Comparison of ENCODE assay signal across 19 mouse cellular contexts in the genomic region with DNA sequence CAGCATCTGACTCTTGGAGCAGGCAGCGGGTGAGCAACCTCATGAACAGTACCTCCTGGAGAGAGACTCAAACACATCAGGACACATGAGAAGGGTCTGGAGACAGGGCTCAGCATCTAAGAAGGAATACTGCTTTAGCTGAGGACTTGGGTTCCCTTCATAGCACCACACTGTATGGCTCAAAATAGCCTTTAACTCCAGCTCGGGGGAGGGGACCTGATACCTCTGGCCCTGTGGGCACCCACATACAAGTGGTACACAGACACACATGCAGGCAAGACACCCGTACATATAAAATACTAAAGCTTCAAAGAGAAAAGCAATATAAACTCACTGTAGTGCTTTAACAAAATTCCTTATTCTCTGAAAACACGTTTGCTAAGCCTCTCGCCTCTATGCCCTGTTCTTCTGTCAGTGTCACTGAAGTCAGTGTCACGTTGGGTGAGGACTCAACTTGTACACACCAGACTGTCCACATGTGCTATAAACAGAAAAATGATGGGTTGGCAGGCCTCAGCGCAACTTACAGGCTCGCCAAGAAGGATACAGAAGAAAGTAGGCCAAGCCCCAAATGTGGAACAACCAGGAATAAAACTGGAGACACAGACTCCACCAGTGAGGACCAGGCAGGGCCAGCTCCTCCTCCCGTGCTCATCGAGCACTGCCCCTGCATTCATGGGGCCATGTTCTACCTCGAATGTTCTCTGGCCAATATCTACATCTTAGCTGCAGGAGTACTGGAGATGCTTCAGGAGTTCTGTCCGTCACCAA. TPM values are rescaled to one million over a fixed set of nuclear protein-coding genes. Genes with fewer than 3 reads are reported as not detected.
DNase-seq lines count a peak whose midpoint lies in the region; ATAC-seq and TF ChIP-seq lines count a peak whose summit lies in the region.
"Had no signal": no experiment of that assay in that cellular context is flagged by ENCODE, and none has a peak within 500 bp of the region (broad histone marks: within the 10 kb centered on the region; RNA-seq: fewer than 3 reads in every experiment).

No protein-coding gene starts in this region.

- DNase-seq in gastrocnemius, adult 18-20 months (ENCODE audit: low spot score) = peak; percentile 80
- DNase-seq in gastrocnemius, postnatal 14 days = no peak
- DNase-seq in left cerebral cortex, adult 11 months (ENCODE audit: low spot score) = peak; percentile 37
- no peak for DNase-seq in left cerebral cortex, postnatal 10 days (ENCODE audit: extremely low spot score in 1 of 2, low spot score in 2 of 2)
- DNase-seq in gastrocnemius, postnatal 25 days = peak; percentile 56
- DNase-seq in skeletal muscle tissue, adult 2 months (ENCODE audit: low read depth, low spot score) = peak; percentile 75
- DNase-seq in lung, postnatal 0 days (ENCODE audit: low spot score) = no peak
- DNase-seq in urinary bladder, postnatal 10 days (ENCODE audit: low spot score) = no peak
- DNase-seq: adrenal gland, postnatal 25 days; cerebellum, postnatal 14 days; kidney, postnatal 25 days; lung, postnatal 14 days had no signal

- H3K4me3 ChIP-seq in lung, postnatal 0 days (ENCODE audit: low read depth, low read length) = no peak overlapping the region
- H3K4me3 ChIP-seq: hindbrain, embryonic 12.5 days; limb, embryonic 13.5 days; liver, embryonic 15.5 days; midbrain, embryonic 10.5 days had no signal

- TF ChIP-seq EP300 in lung, postnatal 0 days (IDR thresholded peaks at IDR 0.05) = no peak

- TF ChIP-seq CTCF in lung, postnatal 0 days (IDR thresholded peaks at IDR 0.05) = no peak

- no peak for ATAC-seq in lung, postnatal 0 days
- ATAC-seq: activated CD4-positive, CD25-positive, alpha-beta regulatory T cell, adult 4 months; forebrain, embryonic 14.5 days; intestine, postnatal 0 days had no signal

- intact Hi-C loops in gastrocnemius, postnatal 14 days (cut with DNase I; ENCODE audit: low total_unique reads) = no loop called here
- intact Hi-C loops in left cerebral cortex, postnatal 10 days (cut with DNase I) = loop anchor here (5.0 kb wide), 1 partner anchor 56 kb away; no protein-coding TSS in a partner anchor

- no peak overlapping the region for H3K27ac ChIP-seq in lung, postnatal 0 days (ENCODE audit: low read length)
- H3K27ac ChIP-seq: hindbrain, embryonic 12.5 days; limb, embryonic 13.5 days; liver, embryonic 15.5 days; midbrain, embryonic 10.5 days had no signal

- H3K27me3 ChIP-seq in lung, postnatal 0 days (replicated peaks; ENCODE audit: insufficient read depth, low read length) = no peaks in the 10 kb centered on the region
- H3K27me3 ChIP-seq: hindbrain, embryonic 12.5 days; limb, embryonic 13.5 days; liver, embryonic 15.5 days had no signal

- WGBS in lung, postnatal 0 days = 68% methylated on average over 12 of the region's 12 CpGs

- H3K36me3 ChIP-seq in lung, postnatal 0 days (ENCODE audit: insufficient read depth, low read length) = no peaks in the 10 kb centered on the region
- H3K36me3 ChIP-seq: hindbrain, embryonic 12.5 days; limb, embryonic 13.5 days; midbrain, embryonic 10.5 days had no signal

- H3K9me3 ChIP-seq in lung, postnatal 0 days (ENCODE audit: low read length) = no peaks in the 10 kb centered on the region
- H3K9me3 ChIP-seq: hindbrain, embryonic 12.5 days; limb, embryonic 13.5 days; liver, embryonic 15.5 days; midbrain, embryonic 10.5 days had no signal

- H3K4me2 ChIP-seq in lung, postnatal 0 days (replicated peaks; ENCODE audit: low read depth, low read length) = no peak overlapping the region
- H3K4me2 ChIP-seq: hindbrain, embryonic 12.5 days; limb, embryonic 13.5 days; liver, embryonic 15.5 days had no signal

- H3K4me1 ChIP-seq in lung, postnatal 0 days (ENCODE audit: insufficient read depth, low read depth, low read length) = peaks cover 10% of the 10 kb centered on the region; the same call in 1 of the 2 replicates

- no peak overlapping the region for H3K9ac ChIP-seq in lung, postnatal 0 days (replicated peaks; ENCODE audit: low read depth)
- H3K9ac ChIP-seq: hindbrain, embryonic 12.5 days; limb, embryonic 13.5 days; liver, embryonic 15.5 days had no signal

RNA-seq across cellular contexts. Expression of a gene that starts 2.4 kb away (rescaled TPM):
- total RNA-seq in gastrocnemius, adult 18-20 months (2021) = 100 to 1,000 TPM; 401 to 443 TPM
- total RNA-seq in gastrocnemius, postnatal 14 days (2021) = 100 to 1,000 TPM; 222 to 232 TPM
- 100 to 1,000 TPM; 300 to 304 TPM for total RNA-seq in left cerebral cortex, postnatal 10 days (2021)
- total RNA-seq in gastrocnemius, postnatal 25 days (2021) = 100 to 1,000 TPM; 294 to 322 TPM
- 508 and 522 TPM in 2 replicates for polyA plus RNA-seq in lung, postnatal 0 days (2015; fragmentation: Nextera tagmentation; extraction: Ambion mirVana)

RNA-seq across cellular contexts. Expression of a gene that starts 43.9 kb away (rescaled TPM):
- 10 to 100 TPM; 11.5 to 15.0 TPM for total RNA-seq in gastrocnemius, adult 18-20 months (2021)
- 10 to 100 TPM; 10.1 to 12.4 TPM for total RNA-seq in gastrocnemius, postnatal 14 days (2021)
- 1 to 10 TPM; 4.9 to 6.4 TPM for total RNA-seq in left cerebral cortex, postnatal 10 days (2021)
- 10 to 100 TPM; 16.3 to 17.3 TPM for total RNA-seq in gastrocnemius, postnatal 25 days (2021)
- polyA plus RNA-seq in lung, postnatal 0 days (2015; fragmentation: Nextera tagmentation; extraction: Ambion mirVana) = 2.0 and 2.5 TPM in 2 replicates

RNA-seq across cellular contexts. Expression of a gene that starts 51.1 kb away (rescaled TPM):
- total RNA-seq in gastrocnemius, adult 18-20 months (2021) = 10 to 100 TPM; 67.0 to 69.3 TPM
- 10 to 100 TPM; 73.3 to 76.9 TPM for total RNA-seq in gastrocnemius, postnatal 14 days (2021)
- total RNA-seq in left cerebral cortex, postnatal 10 days (2021) = 10 to 100 TPM; 59.8 to 62.4 TPM
- total RNA-seq in gastrocnemius, postnatal 25 days (2021) = 10 to 100 TPM; 62.2 to 66.4 TPM
- polyA plus RNA-seq in lung, postnatal 0 days (2015; fragmentation: Nextera tagmentation; extraction: Ambion mirVana) = 59.5 and 61.2 TPM in 2 replicates

RNA-seq across cellular contexts. Expression of a gene that starts 51.3 kb away (rescaled TPM):
- 1 to 10 TPM; 6.9 to 7.3 TPM for total RNA-seq in gastrocnemius, adult 18-20 months (2021)
- 1 to 10 TPM; 6.7 to 8.4 TPM for total RNA-seq in gastrocnemius, postnatal 14 days (2021)
- total RNA-seq in left cerebral cortex, postnatal 10 days (2021) = 10 to 100 TPM; 29.3 to 29.4 TPM
- total RNA-seq in gastrocnemius, postnatal 25 days (2021) = 1 to 10 TPM; 7.1 to 8.0 TPM
- polyA plus RNA-seq in lung, postnatal 0 days (2015; fragmentation: Nextera tagmentation; extraction: Ambion mirVana) = 17.5 and 18.0 TPM in 2 replicates

Comparison
In these comparisons a context has a peak if more than half of its experiments do, and no peak if none do; other contexts are left out.
1. DNase-seq: peak in gastrocnemius, adult 18-20 months (single experiment), left cerebral cortex, adult 11 months (single experiment), gastrocnemius, postnatal 25 days (single experiment) and skeletal muscle tissue, adult 2 months (single experiment); none in gastrocnemius, postnatal 14 days (single experiment), left cerebral cortex, postnatal 10 days (0 of 2), lung, postnatal 0 days (single experiment) and urinary bladder, postnatal 10 days (single experiment).